Mouse (Mus musculus) embryonic facial prominence, embryonic 12.5 days (tissue): ENCODE measurements at regions not wholly inside any gene's neighbourhood (a gene's known extent, or its start where the extent isn't known, plus 50 kb on each side); places are given as distances from the start of the nearest gene placed in this dataset.

Experiments
- ATAC-seq: fragments of 200-750 bp; cut with Nextera tagmentation; 2 replicates; pipeline ENCODE4 v1.8.0; 2017; ENCODE audit not compliant: insufficient number of reproducible peaks, insufficient read depth, low FRiP score, low TSS enrichment
- H3K27ac ChIP-seq: fragments of 300-500 bp; sonication (generic); 2 replicates; pipeline ENCODE4 v1.5.1; 2016; ENCODE audit warnings: mild to moderate bottlenecking
- H3K27me3 ChIP-seq: fragments of 300-500 bp; sonication (generic); 2 replicates; pipeline ENCODE4 v1.6.1; 2016; ENCODE audit warnings: mild to moderate bottlenecking, moderate library complexity
- H3K36me3 ChIP-seq: fragments of 300-500 bp; sonication (generic); 2 replicates; pipeline ENCODE4 v1.6.1; 2016; ENCODE audit warnings: mild to moderate bottlenecking
- H3K4me1 ChIP-seq: fragments of 300-500 bp; sonication (generic); 2 replicates; pipeline ENCODE4 v1.6.1; 2016
- H3K4me2 ChIP-seq: fragments of 300-500 bp; sonication (generic); replicated peaks from 2 replicates; pipeline ENCODE4 v1.6.1; 2016; ENCODE audit warnings: mild to moderate bottlenecking, moderate library complexity
- H3K4me3 ChIP-seq: fragments of 300-500 bp; sonication (generic); 2 replicates; pipeline ENCODE4 v1.5.1; 2016; ENCODE audit warnings: mild to moderate bottlenecking
- H3K9ac ChIP-seq: fragments of 300-500 bp; sonication (generic); 2 replicates; pipeline ENCODE4 v1.6.1; 2016; ENCODE audit warnings: mild to moderate bottlenecking, moderate library complexity
- H3K9me3 ChIP-seq: fragments of 300-500 bp; sonication (generic); 2 replicates; pipeline ENCODE4 v1.6.1; 2016; ENCODE audit warnings: mild to moderate bottlenecking, moderate library complexity
- WGBS: fragments of 180-500 bp; shearing (Covaris S2); methylation state at CpG from one replicate; pipeline ENCODE4 v1.1.7; 2016; 5-methylcytosine and 5-hydroxymethylcytosine counted together

DNA sequence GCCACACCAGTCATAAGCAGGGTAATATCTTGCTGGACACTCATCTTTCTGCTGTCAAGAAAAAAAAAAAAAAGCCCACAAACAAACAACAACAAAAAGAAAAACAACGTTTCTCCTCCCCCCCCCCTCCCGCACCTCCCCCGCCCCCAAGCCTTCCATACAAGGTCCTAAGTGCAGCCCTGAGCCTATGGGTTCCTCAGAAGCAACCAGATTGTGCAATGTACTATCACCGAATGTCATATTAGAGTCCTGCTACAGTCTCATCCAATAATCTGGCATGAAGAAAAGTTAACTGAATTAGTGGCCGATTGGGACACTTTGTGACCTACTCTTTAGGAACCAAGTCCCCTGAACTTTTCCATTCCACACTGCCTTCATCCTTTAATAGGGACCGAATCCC is 161.5 kb downstream of the Gm10295 start:
- Histone ChIP-seq H3K4me1 (no peaks in the 10 kb centered on the region), H3K27ac (no peak overlapping the region), H3K4me3 (no peak overlapping the region), H3K9ac (no peak overlapping the region), H3K4me2 (no peak overlapping the region), H3K9me3 (no peaks in the 10 kb centered on the region), H3K27me3 (no peaks in the 10 kb centered on the region), H3K36me3 (no peaks in the 10 kb centered on the region)
- WGBS, result 76% methylated on average over 6 of the region's 6 CpGs
- ATAC-seq, result no peak

DNA sequence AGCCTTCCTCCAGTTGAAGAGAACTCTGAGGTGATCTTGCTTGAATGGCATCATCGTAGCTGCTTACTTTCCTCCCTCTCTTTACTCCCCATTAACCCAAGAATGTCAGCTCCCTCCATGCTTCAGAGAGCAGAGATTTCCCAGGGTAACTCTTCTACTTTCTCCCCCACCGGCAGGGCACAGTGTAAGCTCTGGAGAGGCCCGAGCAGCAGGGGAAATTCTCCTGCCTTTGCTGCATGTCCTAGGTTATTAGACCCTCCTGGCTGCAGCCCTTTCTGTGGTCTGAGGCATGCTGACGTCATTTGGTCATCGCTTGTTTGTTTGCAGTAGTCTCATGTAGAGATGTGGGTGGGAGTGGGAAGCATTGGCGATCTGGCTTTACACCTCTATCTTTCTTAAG is 163.2 kb downstream of the Gm10295 start:
- Histone ChIP-seq H3K4me2 (no peak overlapping the region), H3K9ac (0 out of 2 replicates have a peak overlapping the region, but pooled peaks have one; percentile 9), H3K4me3 (no peak overlapping the region), H3K4me1 (no peaks in the 10 kb centered on the region), H3K27ac (no peak overlapping the region), H3K9me3 (no peaks in the 10 kb centered on the region), H3K27me3 (no peaks in the 10 kb centered on the region), H3K36me3 (no peaks in the 10 kb centered on the region)
- 22% methylated on average over 6 of the region's 6 CpGs for WGBS
- ATAC-seq, result no peak

DNA sequence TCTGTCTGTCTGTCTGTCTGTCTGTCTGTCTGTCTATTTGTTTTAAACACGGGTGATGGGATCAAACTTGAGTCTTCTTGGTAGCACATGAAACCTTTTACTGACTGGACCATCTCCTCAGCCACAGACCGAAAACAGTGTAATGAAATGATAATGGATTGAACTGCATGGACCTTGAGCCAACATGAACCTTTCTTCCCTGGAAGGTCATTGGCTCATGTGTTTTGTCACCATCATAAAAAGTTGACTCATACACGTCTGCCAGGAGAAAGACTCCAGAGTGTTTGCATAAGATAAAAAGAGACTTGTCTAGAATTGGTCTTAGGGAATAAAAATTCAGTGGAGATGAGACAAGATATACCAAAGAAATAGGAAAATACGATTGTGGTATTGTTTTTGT is 176.4 kb downstream of the Gm10295 start:
- Histone ChIP-seq H3K27ac (no peak overlapping the region), H3K36me3 (no peaks in the 10 kb centered on the region), H3K4me1 (no peaks in the 10 kb centered on the region), H3K9me3 (no peaks in the 10 kb centered on the region), H3K27me3 (no peaks in the 10 kb centered on the region), H3K9ac (no peak overlapping the region), H3K4me2 (no peak overlapping the region), H3K4me3 (no peak overlapping the region)
- no peak for ATAC-seq
- WGBS, result 79% methylated on average over 4 of the region's 4 CpGs

DNA sequence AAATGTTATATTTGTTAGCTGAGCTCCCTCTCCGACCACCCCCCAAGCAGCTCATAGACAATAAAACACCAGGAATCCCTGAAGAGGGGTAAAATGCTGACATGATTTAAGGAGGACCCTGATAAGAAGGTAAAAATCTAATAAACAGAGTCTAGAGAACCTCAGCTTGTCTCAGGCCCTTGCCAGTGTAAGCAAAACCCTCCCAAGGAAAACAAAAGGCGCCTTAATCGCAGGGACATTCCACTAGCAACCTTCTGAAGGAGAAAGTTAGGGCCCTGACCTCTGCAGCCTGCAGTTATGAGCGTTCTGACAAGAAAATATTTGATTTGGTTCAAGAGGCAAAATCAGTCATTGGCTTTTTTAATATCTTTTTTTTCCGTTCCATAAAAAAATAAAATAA is 212.2 kb downstream of the Gm10295 start:
- H3K27ac ChIP-seq, result no peak overlapping the region
- H3K9ac ChIP-seq, result no peak overlapping the region
- H3K36me3 ChIP-seq, result no peaks in the 10 kb centered on the region
- no peaks in the 10 kb centered on the region for H3K9me3 ChIP-seq
- no peak for ATAC-seq
- no peak overlapping the region for H3K4me3 ChIP-seq
- H3K4me2 ChIP-seq, result no peak overlapping the region
- 56% methylated on average over 5 of the region's 5 CpGs for WGBS
- H3K4me1 ChIP-seq, result no peaks in the 10 kb centered on the region; the same call in 1 of the 2 replicates
- H3K27me3 ChIP-seq, result no peaks in the 10 kb centered on the region

DNA sequence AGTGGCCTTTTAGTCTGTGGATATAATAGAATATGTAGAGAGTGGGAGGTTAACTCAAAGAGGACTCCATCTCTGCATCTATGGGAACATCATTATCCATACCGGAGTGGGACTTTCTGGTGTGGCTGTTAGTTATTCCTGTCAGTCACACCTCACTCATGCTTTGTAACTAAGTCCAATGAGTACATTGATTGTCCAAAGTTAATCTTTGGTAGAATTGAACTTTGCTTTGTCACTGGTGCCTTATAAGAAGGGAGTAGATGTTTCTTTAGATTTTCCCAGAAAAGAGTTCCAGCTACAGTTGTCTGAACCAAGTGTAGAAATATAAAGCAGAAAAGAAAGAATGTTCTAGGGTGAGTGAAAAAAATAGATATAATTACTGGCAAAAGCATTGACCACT is 221.3 kb downstream of the Gm10295 start:
- no peak overlapping the region for H3K4me3 ChIP-seq
- 95% methylated on average over 1 of the region's 1 CpGs for WGBS
- no peak overlapping the region for H3K27ac ChIP-seq
- H3K4me2 ChIP-seq, result no peak overlapping the region
- no peaks in the 10 kb centered on the region for H3K9me3 ChIP-seq
- no peaks in the 10 kb centered on the region for H3K36me3 ChIP-seq
- no peaks in the 10 kb centered on the region for H3K27me3 ChIP-seq
- H3K4me1 ChIP-seq, result no peaks in the 10 kb centered on the region
- H3K9ac ChIP-seq, result no peak overlapping the region
- ATAC-seq, result no peak

DNA sequence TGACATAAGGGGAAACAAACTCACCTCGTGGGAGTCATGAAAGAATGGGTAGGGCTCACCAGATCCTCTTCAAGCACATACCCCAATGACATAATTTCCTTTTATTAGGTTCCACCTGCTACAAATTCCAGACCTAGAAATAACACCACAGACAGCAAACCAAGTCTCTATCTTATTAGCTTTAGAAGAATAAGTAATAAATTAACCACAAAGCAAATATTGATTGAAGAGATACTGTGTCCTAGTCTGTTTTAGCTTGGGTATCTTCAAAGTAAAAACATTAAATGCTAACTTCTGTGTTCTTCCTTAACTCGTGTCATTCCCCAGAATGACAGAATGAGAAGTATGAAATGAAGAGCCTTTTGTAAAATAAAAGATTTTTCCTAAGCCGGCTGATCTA is 222.4 kb downstream of the Gm10295 start:
- Histone ChIP-seq H3K9me3 (no peaks in the 10 kb centered on the region), H3K27me3 (no peaks in the 10 kb centered on the region), H3K4me1 (no peaks in the 10 kb centered on the region), H3K4me2 (no peak overlapping the region), H3K9ac (no peak overlapping the region), H3K36me3 (no peaks in the 10 kb centered on the region), H3K27ac (no peak overlapping the region), H3K4me3 (no peak overlapping the region)
- no peak for ATAC-seq
- WGBS, result 66% methylated on average over 3 of the region's 3 CpGs

DNA sequence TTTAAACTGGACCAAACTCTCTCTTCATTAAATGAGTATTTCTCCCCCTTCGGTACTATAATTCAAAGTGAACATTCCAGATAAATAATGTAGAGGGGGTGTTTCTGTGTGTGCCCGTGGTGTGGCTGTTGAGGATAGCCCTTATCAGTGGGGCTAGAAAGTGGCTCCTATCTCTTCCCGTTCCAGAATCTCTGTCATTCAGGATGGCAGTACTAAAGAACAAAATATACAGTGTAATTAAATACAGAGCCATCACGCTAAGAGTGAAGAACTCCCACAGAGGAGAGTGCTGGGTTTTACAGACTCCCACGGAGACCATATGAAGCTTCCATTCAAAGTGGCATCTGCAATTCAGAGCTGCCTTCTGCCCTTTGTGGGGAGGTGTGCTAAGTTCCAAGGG is 229.8 kb downstream of the Gm10295 start:
- Histone ChIP-seq H3K4me3 (no peak overlapping the region), H3K36me3 (no peaks in the 10 kb centered on the region), H3K27me3 (no peaks in the 10 kb centered on the region), H3K9ac (no peak overlapping the region), H3K9me3 (no peaks in the 10 kb centered on the region), H3K4me1 (no peaks in the 10 kb centered on the region), H3K4me2 (no peak overlapping the region), H3K27ac (no peak overlapping the region)
- no peak for ATAC-seq
- 57% methylated on average over 5 of the region's 5 CpGs for WGBS

DNA sequence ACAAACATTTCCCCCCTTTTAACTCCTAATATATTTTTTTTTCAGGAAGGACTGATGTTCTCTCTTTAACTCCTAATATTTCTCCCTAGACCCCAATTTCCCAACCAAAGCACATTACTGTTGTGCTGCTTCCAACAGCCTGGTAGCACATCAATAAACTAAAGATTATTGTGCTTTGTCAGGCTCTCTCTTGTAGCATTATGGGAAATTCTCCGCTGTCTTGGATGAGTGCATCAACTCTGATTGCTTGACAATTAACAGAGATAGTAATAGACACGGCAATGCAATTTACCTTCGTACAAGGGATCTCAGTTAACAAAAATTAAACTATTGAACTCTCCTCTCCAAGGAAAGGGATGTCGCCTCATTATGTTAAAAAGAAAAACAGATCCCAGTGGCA is 230.3 kb downstream of the Gm10295 start:
- H3K9ac ChIP-seq, result no peak overlapping the region
- H3K36me3 ChIP-seq, result no peaks in the 10 kb centered on the region
- no peaks in the 10 kb centered on the region for H3K27me3 ChIP-seq
- H3K4me3 ChIP-seq, result no peak overlapping the region
- H3K9me3 ChIP-seq, result no peaks in the 10 kb centered on the region
- ATAC-seq, result no peak
- H3K4me2 ChIP-seq, result no peak overlapping the region
- H3K4me1 ChIP-seq, result no peaks in the 10 kb centered on the region
- no peak overlapping the region for H3K27ac ChIP-seq
- WGBS, result 81% methylated on average over 4 of the region's 4 CpGs

DNA sequence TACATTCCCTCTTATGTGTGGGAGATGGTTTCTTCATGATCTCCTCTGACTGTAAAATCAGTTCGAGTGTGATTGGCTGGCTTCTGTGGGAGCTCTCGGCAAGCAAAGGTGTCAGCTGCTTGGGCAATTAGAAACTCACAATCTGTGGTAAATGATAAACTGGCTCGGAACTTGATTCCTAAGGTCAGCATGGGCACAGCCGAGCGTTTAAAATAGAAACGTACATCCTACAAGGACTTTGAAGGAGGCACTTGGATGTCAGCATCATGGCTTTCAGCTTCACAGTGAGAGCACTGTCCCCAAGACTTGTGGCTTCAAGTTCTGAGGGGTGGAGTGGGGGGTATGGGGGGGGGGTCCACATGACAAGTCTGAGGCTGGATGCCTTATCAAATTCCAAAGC is 231.3 kb downstream of the Gm10295 start:
- Histone ChIP-seq H3K27me3 (no peaks in the 10 kb centered on the region), H3K9me3 (no peaks in the 10 kb centered on the region), H3K4me3 (no peak overlapping the region), H3K27ac (no peak overlapping the region), H3K36me3 (no peaks in the 10 kb centered on the region), H3K4me2 (no peak overlapping the region), H3K4me1 (no peaks in the 10 kb centered on the region), H3K9ac (no peak overlapping the region)
- 66% methylated on average over 6 of the region's 6 CpGs for WGBS
- no peak for ATAC-seq

DNA sequence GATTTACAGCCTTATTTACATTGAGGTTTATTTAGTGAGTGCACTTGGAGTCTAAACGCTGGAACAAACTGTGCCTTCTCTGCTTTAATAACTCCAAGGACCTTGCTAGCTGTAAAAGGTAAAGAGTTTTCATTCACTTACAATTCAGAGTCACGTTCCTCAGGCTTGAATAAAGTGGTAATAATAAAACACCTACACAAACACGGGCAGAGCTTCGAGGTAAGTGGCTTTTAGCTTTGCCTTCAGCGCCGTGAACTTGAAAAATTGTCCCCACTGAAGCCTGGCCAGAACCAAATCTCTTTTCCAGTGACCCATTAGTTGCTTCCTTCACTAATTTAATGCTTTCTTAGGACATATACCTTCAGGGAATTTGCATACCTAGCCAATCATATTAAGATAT is 244.2 kb downstream of the Gm10295 start:
- no peak overlapping the region for H3K9ac ChIP-seq
- 89% methylated on average over 6 of the region's 6 CpGs for WGBS
- no peaks in the 10 kb centered on the region for H3K9me3 ChIP-seq
- no peak overlapping the region for H3K27ac ChIP-seq
- no peaks in the 10 kb centered on the region for H3K4me1 ChIP-seq
- H3K4me3 ChIP-seq, result no peak overlapping the region
- H3K4me2 ChIP-seq, result no peak overlapping the region
- H3K36me3 ChIP-seq, result no peaks in the 10 kb centered on the region
- H3K27me3 ChIP-seq, result no peaks in the 10 kb centered on the region
- no peak for ATAC-seq

DNA sequence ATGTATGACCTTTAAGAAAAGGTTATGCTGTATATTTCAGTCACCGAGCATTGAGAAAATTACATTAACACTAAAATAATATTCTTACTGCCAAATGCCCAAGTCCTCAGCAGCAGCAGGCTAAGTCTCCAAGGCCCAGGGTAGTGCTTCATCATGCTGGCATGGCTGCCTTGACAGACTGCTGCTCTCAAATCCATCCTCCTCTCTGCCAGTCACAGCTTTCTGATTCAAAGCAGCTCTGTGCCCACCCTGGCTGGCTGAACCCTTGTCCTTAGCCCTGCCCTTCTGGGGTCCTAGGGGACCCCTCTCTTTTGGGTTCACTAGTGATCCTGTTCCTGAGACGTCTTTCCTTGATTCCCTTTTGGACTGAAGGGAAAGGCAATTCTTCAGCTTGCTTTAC is 251.0 kb downstream of the Gm10295 start:
- H3K9ac ChIP-seq, result no peak overlapping the region
- no peak for ATAC-seq
- H3K4me1 ChIP-seq, result no peaks in the 10 kb centered on the region
- 53% methylated on average over 2 of the region's 2 CpGs for WGBS
- no peak overlapping the region for H3K4me2 ChIP-seq
- H3K27me3 ChIP-seq, result no peaks in the 10 kb centered on the region
- H3K4me3 ChIP-seq, result no peak overlapping the region
- H3K9me3 ChIP-seq, result no peaks in the 10 kb centered on the region
- H3K36me3 ChIP-seq, result no peaks in the 10 kb centered on the region
- no peak overlapping the region for H3K27ac ChIP-seq

DNA sequence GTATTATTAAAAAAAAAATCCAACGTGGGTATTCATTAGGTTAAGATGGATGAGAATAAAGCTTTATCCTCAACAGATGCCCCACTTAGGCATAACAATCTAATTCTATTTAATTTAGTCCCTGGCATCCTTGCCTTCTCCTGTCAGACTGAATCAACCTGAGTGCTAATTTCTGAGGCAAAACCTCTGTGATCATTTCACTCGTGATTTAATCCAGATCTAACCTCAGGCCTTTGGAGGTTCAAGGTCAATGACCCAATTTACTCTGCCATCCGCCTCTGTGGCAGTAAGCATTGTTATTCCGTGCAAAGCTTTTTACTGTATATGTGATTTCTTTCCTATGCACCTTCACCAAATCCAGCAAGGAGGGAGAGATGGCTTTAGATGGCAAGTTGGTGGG is 253.0 kb downstream of the Gm10295 start:
- H3K4me3 ChIP-seq, result no peak overlapping the region
- H3K27ac ChIP-seq, result no peak overlapping the region
- H3K9ac ChIP-seq, result no peak overlapping the region
- no peaks in the 10 kb centered on the region for H3K36me3 ChIP-seq
- H3K4me2 ChIP-seq, result no peak overlapping the region
- H3K4me1 ChIP-seq, result no peaks in the 10 kb centered on the region
- ATAC-seq, result no peak
- H3K9me3 ChIP-seq, result no peaks in the 10 kb centered on the region
- WGBS, result 14% methylated on average over 4 of the region's 4 CpGs
- H3K27me3 ChIP-seq, result no peaks in the 10 kb centered on the region

DNA sequence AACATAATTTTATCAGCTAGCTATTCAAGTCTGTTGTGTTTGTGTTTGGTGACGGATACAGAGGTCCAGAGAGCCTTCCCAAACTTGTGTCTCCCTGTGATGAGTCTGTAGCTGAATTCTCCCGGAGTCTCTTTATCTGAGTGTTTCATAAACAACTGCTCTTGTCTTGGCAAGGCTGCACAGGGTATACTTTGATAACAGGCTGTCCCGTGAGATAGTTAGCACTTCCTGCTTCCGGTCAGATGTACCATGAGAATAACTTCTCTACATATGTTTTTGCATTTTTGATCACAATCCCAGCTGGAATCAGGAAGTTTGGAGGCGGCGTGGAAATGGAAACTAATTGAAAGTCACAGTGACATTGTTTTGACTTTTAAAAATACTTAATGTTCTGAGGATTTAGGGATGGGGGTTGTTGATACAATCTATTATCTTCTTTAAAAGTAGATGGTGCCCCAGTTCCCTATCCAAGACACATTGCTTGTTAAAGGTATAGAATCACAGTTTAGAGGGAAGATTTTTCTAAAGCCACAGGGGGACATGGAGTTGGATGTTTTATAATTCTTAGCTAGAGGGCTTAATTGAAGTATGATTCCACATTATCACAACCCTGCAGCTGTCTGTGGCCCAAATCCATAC is 257.9 kb downstream of the Gm10295 start:
- Histone ChIP-seq H3K27me3 (no peaks in the 10 kb centered on the region), H3K4me1 (no peaks in the 10 kb centered on the region), H3K36me3 (no peaks in the 10 kb centered on the region), H3K4me3 (no peak overlapping the region), H3K9me3 (no peaks in the 10 kb centered on the region), H3K27ac (no peak overlapping the region), H3K4me2 (no peak overlapping the region), H3K9ac (no peak overlapping the region)
- no peak for ATAC-seq
- WGBS, result 59% methylated on average over 6 of the region's 6 CpGs
